Mouse (Mus musculus) stomach, postnatal 0 days (tissue): Measurements from ENCODE around the gene Foxp1. TPM values are rescaled to one million over a fixed set of nuclear protein-coding genes. Genes with fewer than 3 reads are reported as not detected.

Experiments
- ATAC-seq: fragments of 200-750 bp; cut with Nextera tagmentation; 2 replicates; pipeline ENCODE4 v1.8.0; 2017; ENCODE audit not compliant: low FRiP score, low TSS enrichment
- DNase-seq: peaks from one replicate; pipeline ENCODE4 v3.0.0-alpha.2; 2016; ENCODE audit warnings: low spot score
- H3K27ac ChIP-seq: fragments of 300-500 bp; sonication (generic); replicated peaks from 2 replicates; pipeline ENCODE4 v1.5.1; 2014; ENCODE audit warnings: mild to moderate bottlenecking, control low read depth
- H3K27me3 ChIP-seq: fragments of 300-500 bp; sonication (generic); 2 replicates; pipeline ENCODE4 v1.6.1; 2014; ENCODE audit warnings: low read length; ENCODE audit not compliant: control insufficient read depth, insufficient read depth
- H3K36me3 ChIP-seq: fragments of 300-500 bp; sonication (generic); 2 replicates; pipeline ENCODE4 v1.6.1; 2014; ENCODE audit warnings: low read length, mixed read lengths; ENCODE audit not compliant: control insufficient read depth, insufficient read depth
- H3K4me1 ChIP-seq: fragments of 300-500 bp; sonication (generic); replicated peaks from 2 replicates; pipeline ENCODE4 v1.6.1; 2014; ENCODE audit warnings: antibody characterized with exemption; ENCODE audit not compliant: control insufficient read depth, insufficient read depth
- H3K4me2 ChIP-seq: fragments of 300-500 bp; sonication (generic); replicated peaks from 2 replicates; pipeline ENCODE4 v1.6.1; 2014; ENCODE audit warnings: low read depth, mild to moderate bottlenecking, control low read depth, moderate library complexity
- H3K4me3 ChIP-seq: fragments of 300-500 bp; sonication (generic); 2 replicates; pipeline ENCODE4 v1.5.1; 2014; ENCODE audit warnings: low read depth, low read length, control low read depth
- H3K9ac ChIP-seq: fragments of 300-500 bp; sonication (generic); 2 replicates; pipeline ENCODE4 v1.6.1; 2014; ENCODE audit warnings: mild to moderate bottlenecking, low read length, control low read depth, mixed read lengths
- H3K9me3 ChIP-seq: fragments of 300-500 bp; sonication (generic); 2 replicates; pipeline ENCODE4 v1.6.1; 2016; ENCODE audit warnings: low read length; ENCODE audit not compliant: control insufficient read depth
- CTCF ChIP-seq: IDR thresholded peaks from 2 replicates; pipeline ENCODE4 v1.5.1; 2016; ENCODE audit warnings: antibody characterized with exemption, low read depth, mild to moderate bottlenecking, moderate library complexity
- EP300 ChIP-seq: optimal IDR thresholded peaks from 2 replicates; pipeline ENCODE3; 2016; ENCODE audit warnings: antibody characterized with exemption
- WGBS: fragments of 180-500 bp; shearing (Covaris S2); extraction: QIAGEN DNeasy Blood & Tissue Kit; methylation state at CpG from one replicate; pipeline ENCODE4 v1.1.7; 2014; 5-methylcytosine and 5-hydroxymethylcytosine counted together
- polyA plus RNA-seq: library from polyadenylated mRNA; unstranded; fragments of >200 nt; fragmentation: Nextera tagmentation; extraction: Ambion mirVana; gene quantifications from 2 replicates; pipeline ENCODE4 v1.2.1, GENCODE M21; 2015

Foxp1 gene
- polyA plus RNA-seq, 1 experiment from 2014 or later = 68.9 TPM

GRCm38 (mm10) chr6:99053111-99053510 lies 469.4 kb downstream of the Foxp1 start:
- Histone ChIP-seq H3K9ac (no peak overlapping the region), H3K9me3 (no peaks in the 10 kb centered on the region), H3K4me2 (no peak overlapping the region), H3K27me3 (no peaks in the 10 kb centered on the region), H3K4me3 (no peak overlapping the region), H3K4me1 (no peaks in the 10 kb centered on the region), H3K36me3 (no peaks in the 10 kb centered on the region), H3K27ac (no peak overlapping the region)
- ATAC-seq (no peak), DNase-seq (no peak)
- WGBS = 65% methylated on average over 7 of the region's 7 CpGs
- TF ChIP-seq CTCF (no peak), EP300 (no peak)

- DNase-seq (no peak), ATAC-seq (no peak)
- no peaks in the 10 kb centered on the region for H3K36me3 ChIP-seq
- no peak overlapping the region for H3K9ac ChIP-seq
- no peaks in the 10 kb centered on the region for H3K27me3 ChIP-seq
- no peaks in the 10 kb centered on the region for H3K9me3 ChIP-seq
- no peak overlapping the region for H3K27ac ChIP-seq
- no peak overlapping the region for H3K4me2 ChIP-seq
- H3K4me3 ChIP-seq = no peak overlapping the region
- H3K4me1 ChIP-seq = no peaks in the 10 kb centered on the region
- no peak for TF ChIP-seq EP300
- no peak for TF ChIP-seq CTCF
Measured at GRCm38 (mm10) chr6:99051724-99052123, 470.8 kb downstream of the Foxp1 start.

GRCm38 (mm10) chr6:99050288-99051006 lies 472.1 kb downstream of the Foxp1 start:
- ATAC-seq (no peak), DNase-seq (no peak)

GRCm38 (mm10) chr6:99047322-99047721 lies 475.2 kb downstream of the Foxp1 start:
- no peak for DNase-seq
- no peak overlapping the region for H3K4me2 ChIP-seq

More at GRCm38 (mm10) chr6:99050288-99051006, 472.1 kb downstream of the Foxp1 start:
- Histone ChIP-seq H3K9me3 (no peaks in the 10 kb centered on the region), H3K27me3 (no peaks in the 10 kb centered on the region), H3K27ac (no peak overlapping the region), H3K9ac (no peak overlapping the region), H3K4me2 (no peak overlapping the region), H3K36me3 (no peaks in the 10 kb centered on the region), H3K4me1 (no peaks in the 10 kb centered on the region), H3K4me3 (no peak overlapping the region)
- TF ChIP-seq EP300 (no peak), CTCF (no peak)
- 81% methylated on average over 3 of the region's 3 CpGs for WGBS

GRCm38 (mm10) chr6:99045845-99046788 lies 476.4 kb downstream of the Foxp1 start:
- Histone ChIP-seq H3K4me3 (no peak overlapping the region), H3K4me1 (no peaks in the 10 kb centered on the region), H3K27ac (no peak overlapping the region), H3K9ac (no peak overlapping the region), H3K4me2 (no peak overlapping the region), H3K36me3 (no peaks in the 10 kb centered on the region), H3K27me3 (no peaks in the 10 kb centered on the region), H3K9me3 (no peaks in the 10 kb centered on the region)
- 85% methylated on average over 5 of the region's 5 CpGs for WGBS
- TF ChIP-seq CTCF = no peak
- no peak for TF ChIP-seq EP300
- ATAC-seq = no peak
- DNase-seq = no peak

More at GRCm38 (mm10) chr6:99047322-99047721, 475.2 kb downstream of the Foxp1 start:
- no peak overlapping the region for H3K27ac ChIP-seq
- no peaks in the 10 kb centered on the region for H3K27me3 ChIP-seq
- H3K4me1 ChIP-seq = no peaks in the 10 kb centered on the region
- 59% methylated on average over 5 of the region's 5 CpGs for WGBS
- no peaks in the 10 kb centered on the region for H3K9me3 ChIP-seq
- no peaks in the 10 kb centered on the region for H3K36me3 ChIP-seq
- H3K4me3 ChIP-seq = no peak overlapping the region
- ATAC-seq = no peak
- TF ChIP-seq CTCF (no peak), EP300 (no peak)
- no peak overlapping the region for H3K9ac ChIP-seq
